Mouse (Mus musculus): ENCODE data around the gene Scml4.

GRCm38 (mm10) chr10:42953601-42954000 lies 93.4 kb downstream of the Scml4 start:
- no peak for TF ChIP-seq POU5F1 (IDR thresholded peaks at IDR 0.05; ENCODE audit: borderline replicate concordance, low read length)
- TF ChIP-seq CTCF (conservative IDR thresholded peaks at IDR 0.05; ENCODE audit: low read length), result no peak
- TF ChIP-seq NANOG (IDR thresholded peaks at IDR 0.05; ENCODE audit: borderline replicate concordance, low read length), result no peak

All from E14TG2a.4 (cell line).